Mouse (Mus musculus): Measurements from ENCODE around the gene H3f3b. TPM values are rescaled to one million over a fixed set of nuclear protein-coding genes. Genes with fewer than 3 reads are reported as not detected.

The H3f3b gene
- total RNA-seq, 2 experiments from 2014 or later: 735 to 808 TPM

DNA sequence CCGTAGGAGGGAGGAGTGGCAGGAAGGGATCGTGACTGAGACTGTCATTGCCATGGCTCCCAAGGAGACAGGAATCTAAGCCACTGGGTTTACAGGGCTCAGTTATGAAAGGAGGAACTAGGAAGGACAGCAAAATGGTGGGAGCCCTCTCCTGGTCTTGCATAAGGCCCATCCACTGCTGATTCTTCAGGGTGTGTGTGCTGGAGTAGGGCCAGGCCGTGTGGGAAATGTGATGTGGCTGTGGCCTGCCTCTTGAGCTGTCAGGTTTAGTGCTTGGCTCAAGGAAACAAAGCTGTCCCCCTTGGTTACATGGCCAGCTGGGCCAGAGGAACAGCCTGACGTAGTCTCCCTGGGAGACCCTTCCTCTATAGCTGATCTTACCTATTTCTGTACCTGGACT lies 22.4 kb upstream of the H3f3b start:
- ATAC-seq (ENCODE audit: poor library complexity, severe bottlenecking): no peak

DNA sequence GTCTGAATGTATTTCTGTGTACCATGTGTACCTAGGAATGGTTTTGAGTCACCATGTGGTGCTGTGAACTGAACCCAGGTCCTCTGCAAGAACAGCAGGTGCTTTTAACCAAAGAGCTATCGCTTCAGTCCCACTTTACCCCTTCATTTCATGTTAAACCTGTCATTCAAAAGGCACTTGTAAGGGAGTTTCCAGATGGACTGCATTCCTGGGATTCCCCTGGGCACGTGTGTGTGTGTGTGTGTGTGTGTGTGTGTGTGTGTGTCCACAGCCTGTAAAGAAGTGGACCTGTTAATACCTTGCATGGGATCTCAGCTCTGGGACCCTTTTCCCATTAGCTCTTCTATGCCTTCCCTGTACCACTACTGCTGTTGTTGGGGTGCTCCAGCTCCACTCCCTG lies 21.8 kb upstream of the H3f3b start:
- no peak for ATAC-seq (ENCODE audit: poor library complexity, severe bottlenecking)

DNA sequence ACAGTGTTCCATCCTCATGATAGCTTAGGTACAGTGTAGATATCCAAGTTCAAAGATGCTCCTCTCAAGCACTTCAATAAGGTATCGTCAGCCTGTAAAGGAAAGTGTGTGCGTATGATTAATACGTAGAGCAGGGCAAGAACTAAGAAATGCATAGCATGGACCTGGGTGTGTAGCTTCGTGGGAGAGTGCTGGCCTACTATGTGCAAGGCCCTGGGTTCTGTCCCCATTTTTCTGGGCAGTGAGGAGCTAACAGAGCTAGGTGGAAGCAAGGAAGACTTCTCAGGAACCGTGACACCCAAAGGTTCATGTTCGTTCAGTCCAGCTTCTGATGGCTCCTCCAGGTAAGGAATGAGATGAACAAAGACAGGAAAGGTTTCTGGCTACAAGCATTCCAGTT lies 17.4 kb upstream of the H3f3b start:
- ATAC-seq (ENCODE audit: poor library complexity, severe bottlenecking): no peak

DNA sequence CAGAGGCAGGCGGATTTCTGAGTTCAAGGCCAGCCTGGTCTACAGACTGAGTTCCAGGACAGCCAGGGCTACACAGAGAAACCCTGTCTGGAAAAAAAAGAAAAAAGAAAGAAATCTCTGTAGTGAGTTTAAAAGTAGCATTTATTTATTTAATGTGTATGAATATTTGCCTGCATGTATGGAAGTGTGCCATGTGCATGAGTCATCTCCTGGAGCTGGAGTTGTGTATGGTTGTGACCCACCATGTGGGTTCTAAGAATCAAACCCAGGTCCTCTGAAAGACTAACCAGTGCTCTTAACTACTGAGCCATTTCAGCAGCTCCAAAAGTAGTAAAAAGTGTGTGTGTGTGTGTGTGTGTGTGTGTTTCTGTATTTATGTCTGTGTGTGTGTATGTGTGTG lies 15.5 kb upstream of the H3f3b start:
- no peak for ATAC-seq (ENCODE audit: poor library complexity, severe bottlenecking)

DNA sequence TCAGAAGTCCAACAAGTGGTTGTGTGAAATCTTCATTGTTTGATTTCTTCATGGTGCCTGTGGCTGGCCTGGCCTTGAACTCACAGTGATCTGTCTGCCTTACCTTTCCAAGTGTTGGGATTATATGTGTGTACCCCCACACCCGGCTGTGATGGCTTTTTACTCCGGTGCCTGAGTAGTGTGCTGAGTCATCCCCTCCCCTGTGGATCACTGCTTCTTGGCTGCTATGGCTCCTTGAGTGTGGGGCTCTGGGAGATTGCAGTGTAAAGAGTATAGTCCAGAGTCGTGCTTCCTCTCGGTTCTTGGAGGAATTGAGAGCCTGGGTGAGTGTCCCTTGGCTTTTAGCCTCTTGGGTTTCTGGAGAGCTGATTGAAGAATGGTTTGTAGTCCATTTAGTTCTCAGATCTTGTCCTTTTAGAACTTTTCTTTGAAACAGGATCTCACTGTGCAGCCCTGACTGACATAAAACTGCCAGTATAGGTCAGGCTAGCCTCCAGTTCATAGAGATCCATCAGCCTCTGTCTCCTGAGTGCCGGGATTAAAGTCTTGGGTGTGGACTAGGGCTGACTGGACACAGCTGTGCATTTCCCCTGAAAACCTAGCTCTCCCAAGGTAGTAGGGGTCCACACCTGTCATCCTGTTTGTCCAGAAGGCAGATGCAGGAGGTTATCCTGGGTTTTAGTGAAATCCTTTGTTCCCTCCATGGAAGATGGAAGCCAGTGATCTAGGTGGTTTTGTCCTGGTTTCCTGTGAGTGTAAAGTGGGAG lies 14.8 kb upstream of the H3f3b start:
- no peak for ATAC-seq (ENCODE audit: poor library complexity, severe bottlenecking)

DNA sequence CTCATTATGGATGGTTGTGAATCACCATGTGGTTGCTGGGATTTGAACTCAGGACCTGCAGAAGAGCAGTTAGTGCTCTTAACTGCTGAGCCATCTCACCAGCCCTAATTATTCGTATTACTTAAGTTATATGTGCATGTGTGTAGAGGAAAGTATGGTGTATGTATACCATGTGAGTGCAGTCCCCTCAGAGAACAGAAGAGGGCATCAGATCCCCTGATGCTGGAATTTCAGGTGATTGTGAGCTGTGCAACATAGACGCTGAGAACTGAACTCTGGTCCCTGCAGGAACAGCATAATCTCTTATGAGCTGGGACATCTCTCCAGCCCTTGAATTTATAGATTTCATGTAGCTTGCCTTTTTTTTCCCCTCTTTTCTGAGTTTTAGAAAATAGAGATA lies 14.1 kb upstream of the H3f3b start:
- no peak for ATAC-seq (ENCODE audit: poor library complexity, severe bottlenecking)

DNA sequence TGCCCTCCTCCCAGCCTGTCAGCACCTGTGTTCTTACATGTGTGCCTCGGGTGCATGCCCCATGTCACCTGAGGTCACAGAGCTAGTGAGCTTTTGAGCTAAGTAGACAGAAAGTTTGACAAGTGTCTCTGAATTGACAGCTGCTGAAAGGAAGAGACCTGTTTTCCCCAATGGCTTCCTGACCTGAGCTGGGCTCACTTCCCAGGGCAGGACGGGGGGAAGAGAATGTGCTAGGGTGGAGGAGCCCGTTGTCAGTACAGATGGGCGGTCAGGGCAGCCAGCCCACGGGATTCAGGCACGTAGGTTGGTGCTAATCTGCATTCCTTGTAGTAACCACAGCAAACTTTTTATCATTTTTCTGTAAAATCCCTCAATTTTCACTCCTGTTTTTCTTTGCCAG lies 12.8 kb upstream of the H3f3b start:
- no peak for ATAC-seq (ENCODE audit: poor library complexity, severe bottlenecking)

DNA sequence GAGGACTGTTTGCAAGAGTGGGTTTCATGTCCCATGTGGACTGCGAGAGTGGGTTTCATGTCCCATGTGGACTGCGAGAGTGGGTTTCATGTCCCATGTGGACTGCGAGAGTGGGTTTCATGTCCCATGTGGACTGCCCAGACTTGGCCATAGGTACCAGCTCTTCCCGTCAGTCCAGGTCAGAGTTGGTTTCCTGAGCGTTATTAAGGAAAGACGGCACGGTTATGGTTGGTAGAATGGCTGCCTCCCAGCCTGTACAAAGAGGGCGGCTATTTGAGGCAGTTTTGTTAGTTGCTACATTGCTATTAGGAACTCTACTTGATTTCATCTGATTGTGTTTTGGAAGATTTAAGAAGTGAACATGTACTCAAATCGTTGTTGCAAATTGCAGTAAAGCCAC lies 10.1 kb upstream of the H3f3b start:
- ATAC-seq (ENCODE audit: poor library complexity, severe bottlenecking): no peak

DNA sequence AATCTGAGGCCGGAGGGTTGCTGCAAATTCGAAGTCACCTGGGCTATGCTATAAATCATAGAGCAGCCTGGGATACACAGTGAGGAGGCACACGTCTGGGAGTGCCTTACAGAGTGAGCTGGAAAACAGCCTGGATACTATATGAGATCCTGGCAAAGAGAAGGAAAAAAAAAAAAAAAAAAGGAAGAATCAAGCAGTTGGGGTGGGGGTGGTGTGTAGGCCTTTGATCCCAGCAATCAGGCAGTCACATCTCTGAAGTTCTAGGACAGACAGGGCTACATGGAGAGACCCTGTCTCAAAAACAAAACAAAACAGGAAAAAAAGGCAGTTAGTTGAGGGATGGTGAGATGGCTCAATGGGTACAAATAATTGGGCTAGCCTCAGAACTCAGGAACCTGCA lies 8.9 kb upstream of the H3f3b start:
- ATAC-seq (ENCODE audit: poor library complexity, severe bottlenecking): no peak

DNA sequence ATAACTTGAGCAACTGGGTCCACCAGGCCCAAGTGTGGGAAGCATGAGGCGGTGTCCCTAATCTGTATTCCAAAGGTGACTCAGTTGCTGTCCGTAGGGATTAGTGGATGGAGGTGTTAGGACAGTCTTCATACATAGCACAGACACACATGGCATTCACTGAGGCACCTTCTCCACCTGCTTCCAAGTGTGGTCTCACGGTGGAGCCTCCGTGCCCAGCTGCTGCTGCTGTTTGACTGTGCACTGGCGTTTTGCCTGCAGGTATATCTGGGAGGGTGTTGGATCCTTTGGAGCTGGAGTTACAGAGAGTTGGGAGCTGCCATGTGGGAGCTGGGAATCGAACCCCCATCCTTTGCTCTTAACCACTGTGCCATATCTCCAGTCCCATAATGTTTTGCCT lies 6.8 kb upstream of the H3f3b start:
- no peak for ATAC-seq (ENCODE audit: poor library complexity, severe bottlenecking)

DNA sequence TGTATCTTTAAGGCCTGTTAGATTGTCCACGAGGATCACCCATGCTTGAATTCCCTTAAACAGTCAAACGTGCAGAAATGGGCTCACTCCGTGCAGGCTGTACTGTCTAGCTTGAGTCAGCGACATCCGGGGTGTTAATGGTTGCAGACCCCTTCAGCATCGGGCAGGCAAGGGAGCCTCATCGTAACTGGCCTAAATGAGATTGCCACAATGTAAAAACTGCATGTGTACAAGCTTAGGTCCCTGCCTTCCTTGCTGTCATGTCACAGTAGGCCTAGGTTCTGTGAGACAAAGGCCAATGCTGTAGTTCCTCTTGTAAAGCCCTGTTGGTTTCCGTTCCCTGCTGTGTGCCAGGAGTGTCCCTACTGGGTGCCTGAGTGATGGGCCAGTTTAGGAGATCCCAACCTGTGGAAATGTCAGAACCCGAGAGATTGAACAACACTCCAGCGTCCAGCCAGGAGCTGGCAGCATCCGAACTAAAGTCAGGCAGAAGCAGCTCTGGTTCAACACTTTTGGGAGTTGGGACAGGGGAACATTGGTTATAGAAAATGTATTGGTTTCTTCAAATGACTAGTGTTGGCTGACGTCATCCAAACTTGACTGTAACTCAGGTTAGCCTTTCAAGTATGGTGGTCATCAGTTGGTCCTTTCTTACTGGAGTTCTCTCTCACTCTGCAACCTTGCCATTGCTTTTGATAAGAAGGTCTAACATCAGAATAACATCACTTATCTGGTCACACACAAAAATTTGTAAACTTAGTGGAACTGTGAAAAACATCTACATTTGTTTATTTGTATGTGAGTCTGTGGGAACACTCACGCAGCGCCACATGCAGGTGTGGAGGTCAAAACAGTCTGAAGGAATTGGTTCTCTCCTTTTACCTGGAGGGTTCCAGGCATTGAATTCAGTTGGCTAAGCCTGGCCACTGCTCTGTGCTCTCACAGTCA lies 3.4 kb upstream of the H3f3b start:
- peak; percentile 47 for ATAC-seq (ENCODE audit: poor library complexity, severe bottlenecking)

DNA sequence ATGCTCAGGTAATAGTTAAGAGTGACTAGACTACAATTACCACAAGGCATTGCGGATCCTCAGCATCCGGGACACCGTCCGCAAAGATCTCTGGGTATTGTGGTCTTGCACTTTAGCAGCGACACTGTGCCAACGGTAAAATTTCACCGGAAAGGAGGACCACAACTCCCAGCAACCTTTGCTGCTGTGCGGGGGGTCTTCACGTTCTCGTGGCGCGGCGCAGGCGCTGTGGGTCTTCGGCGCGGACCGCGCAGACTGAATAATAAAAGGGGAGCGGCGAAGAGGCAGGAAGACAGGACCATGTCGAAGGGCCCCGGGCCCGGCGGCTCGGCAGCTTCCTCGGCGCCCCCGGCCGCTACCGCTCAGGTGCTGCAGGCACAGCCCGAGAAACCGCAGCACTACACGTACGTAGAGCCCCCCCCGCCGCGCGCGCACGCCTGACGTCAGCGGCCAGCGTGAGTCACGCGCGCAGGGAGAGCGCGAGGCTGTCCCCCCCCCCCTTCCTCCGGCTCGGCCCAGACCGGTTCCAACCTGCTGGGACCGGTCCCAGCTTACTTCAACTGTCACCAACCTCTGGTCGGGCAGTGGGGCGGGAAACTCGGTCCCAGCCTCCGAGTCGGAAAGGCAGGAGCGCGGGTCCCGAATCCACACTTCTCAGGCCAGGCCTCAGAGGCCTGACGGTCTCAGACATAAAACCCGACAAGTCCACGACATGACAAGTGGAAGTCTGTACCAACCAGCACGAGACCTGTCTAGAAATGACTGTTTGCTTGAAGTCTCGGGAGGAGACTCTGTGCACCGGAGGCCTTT lies 2.5 kb upstream of the H3f3b start, which contains the start of gene Unk:
TSS of gene Unk (plus strand) at position 235 of the 810 bp plus-strand sequence.
- ATAC-seq (ENCODE audit: poor library complexity, severe bottlenecking): peak; percentile 85

DNA sequence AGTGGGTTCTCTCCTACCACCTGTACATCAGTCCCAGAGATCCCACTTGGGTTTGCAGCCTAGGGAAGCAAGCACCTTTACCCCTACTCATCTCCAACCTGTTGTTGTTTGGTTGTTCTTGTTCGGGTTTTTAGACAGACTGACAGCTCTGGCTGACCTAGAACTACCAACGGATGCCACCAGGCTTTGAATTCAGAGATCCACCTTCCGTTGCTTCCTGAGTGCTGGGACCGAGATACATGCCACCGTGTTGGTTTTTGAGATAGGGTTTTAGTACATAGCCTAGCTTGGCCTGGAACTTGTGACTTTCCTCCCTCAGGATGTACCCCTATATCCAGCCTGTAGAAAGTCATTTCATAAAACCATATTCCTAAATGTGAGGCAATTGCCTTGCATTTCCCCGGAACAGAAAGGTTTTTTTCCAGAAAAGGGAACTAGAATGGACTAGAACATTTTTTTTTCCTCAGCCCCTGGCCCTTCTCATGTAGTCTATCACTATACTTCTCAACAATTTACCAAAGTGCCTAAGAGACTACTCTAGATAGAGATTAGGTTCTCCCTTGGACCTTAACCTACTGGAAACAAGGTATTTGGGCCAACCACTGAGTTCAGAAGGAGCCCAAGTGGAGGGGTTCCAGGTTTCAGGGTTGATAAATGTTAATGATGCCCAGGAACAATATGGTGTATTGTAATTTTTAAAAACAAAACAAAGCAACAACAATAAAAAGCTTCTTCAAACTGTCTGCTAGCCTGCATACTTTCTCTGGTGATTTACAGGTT lies 1.5 kb upstream of the H3f3b start:
- ATAC-seq (ENCODE audit: poor library complexity, severe bottlenecking): no peak

DNA sequence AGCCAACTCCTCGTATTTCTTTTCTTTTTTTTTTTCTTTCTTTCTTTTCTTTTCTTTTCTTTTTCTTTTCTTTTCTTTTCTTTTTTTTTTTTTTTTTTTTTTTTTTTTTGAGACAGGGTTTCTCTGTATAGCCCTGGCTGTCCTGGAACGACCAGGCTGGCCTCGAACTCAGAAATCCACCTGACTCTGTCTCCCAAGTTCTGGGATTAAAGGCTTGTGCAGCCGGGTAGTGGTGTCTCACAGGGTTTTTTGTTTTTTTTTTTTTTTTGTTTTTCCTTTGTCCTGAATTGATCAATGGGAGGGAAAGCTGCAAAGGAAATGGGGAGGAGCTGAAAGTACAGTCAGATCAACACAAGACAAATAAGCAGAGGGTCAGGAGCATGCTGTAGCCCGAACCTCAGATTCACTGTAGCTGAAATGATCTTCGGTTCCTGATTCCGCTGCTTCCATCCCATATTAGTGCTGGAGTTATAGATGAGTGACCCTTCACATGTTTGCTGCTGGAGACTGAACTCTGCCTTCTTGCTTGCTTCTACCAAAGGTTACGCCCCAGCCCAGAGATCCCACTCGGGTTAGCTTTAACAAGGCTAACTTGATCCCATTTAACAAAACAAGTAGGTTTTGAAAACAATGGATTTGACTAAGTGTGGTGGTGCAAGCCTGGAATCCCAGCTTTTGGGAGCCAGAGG lies 559 bp upstream of the H3f3b start:
- ATAC-seq (ENCODE audit: poor library complexity, severe bottlenecking): no peak

DNA sequence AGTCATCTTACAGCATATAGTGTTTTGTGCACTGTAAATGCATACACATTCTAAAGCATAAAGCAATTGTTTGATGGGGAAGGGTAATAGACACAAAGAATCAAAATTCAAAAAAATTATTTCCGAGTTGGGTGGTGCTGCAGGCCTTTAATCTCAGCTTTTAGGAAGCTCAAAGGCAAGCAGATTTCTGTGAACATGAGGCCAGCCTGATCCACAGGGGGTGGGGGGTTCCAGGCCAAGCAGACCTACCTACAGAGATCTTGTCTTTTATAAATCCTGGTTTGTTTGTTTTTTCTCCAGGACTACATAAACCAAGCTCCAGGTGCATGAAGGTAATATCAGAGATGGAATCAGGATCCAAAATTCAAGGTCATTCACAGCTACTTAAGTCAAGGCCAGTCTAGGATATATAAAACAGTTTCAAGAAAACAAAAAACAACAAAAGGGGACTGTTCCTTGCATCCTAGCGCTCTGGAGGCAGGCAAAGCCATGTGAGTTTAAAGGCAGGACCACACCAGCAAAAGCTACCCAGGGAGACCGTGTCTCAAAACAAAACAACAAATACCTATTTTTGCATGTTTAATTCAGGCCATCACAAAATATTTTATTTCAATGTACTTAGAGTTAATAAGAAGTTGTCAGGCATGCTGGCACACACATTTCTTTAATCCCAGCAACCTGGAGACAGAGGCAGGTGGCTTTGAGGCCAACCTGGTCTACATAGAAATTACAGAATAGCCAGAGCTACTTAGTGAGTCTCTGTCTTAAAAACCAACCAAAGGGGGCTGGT lies 2.5 kb downstream of the H3f3b start:
- ATAC-seq (ENCODE audit: poor library complexity, severe bottlenecking): no peak

DNA sequence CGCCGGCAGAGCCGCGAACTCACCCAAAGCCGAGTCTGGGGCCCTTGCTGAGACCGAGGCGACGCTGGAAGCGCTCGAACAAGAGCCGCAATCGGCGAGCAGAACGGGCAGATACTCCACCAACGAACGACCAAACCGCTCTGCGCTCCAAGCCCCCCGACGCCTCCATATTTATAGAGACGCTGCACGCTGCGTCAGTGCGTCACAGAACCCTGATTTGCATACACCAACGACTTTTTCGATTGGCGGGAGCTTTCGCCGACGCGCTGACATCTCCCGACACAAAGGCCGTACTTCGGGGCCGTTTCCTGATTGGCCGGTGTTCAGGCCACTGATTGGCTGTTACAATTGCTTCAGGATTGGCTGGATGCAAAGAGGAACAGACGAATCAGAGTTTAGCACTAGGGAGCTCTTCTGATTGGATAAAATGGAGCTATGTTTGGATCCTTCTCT lies 3.4 kb downstream of the H3f3b start:
- ATAC-seq (ENCODE audit: poor library complexity, severe bottlenecking): peak; percentile 77

DNA sequence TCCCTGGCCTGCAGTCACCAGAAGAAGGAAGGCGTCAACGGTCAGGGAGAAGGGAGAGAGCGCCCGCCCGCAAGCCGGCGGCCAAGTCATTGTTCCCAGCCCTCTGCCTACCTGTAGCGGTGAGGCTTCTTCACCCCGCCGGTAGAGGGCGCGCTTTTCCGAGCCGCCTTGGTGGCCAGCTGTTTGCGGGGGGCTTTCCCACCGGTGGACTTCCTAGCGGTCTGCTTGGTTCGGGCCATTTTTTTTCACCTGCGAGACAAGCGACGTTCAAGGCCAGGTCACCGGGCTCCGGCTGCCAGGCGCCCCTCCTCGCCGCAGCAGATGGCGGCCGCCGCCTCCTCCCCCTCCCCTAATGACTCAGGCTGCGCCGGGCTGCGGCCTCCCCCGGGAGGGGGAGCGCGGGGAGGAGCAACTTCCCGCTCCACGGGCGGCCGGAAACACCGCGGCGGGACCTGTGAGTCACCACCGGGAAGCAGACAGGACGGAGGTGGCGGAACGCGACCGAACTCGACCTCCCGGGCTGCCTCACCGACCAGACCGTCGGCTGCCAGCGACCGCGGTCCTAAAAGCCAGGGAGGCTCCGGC lies 3.9 kb downstream of the H3f3b start:
- peak; percentile 71 for ATAC-seq (ENCODE audit: poor library complexity, severe bottlenecking)

DNA sequence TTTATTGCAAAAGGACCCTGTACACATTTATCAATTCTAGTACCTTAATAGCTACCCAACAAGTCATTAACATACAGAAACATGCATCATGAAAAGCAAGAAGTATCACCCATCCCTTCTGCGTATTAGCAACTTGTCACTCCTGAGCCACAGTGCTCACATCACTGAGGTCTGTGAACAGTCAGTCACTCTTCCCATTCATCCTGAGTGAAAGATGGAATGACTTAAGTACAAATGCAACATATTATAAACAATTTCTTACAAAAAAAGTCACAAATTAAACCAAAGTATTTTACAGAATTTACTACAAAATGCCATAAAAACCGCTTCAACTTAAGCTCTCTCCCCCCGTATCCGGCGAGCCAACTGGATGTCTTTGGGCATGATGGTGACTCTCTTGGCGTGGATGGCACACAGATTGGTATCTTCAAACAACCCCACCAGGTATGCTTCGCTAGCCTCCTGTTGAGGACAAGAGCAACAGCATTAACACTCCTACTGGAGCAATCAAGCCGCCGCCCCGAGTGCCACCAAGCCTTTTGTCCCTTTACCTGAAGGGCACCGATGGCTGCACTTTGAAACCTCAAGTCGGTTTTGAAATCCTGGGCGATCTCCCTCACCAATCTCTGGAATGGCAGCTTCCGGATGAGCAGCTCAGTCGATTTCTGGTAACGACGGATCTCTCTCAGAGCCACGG lies 4.5 kb downstream of the H3f3b start:
- ATAC-seq (ENCODE audit: poor library complexity, severe bottlenecking): 0 out of 2 replicates have a peak, but pooled peaks have one; percentile 0

Measured in megakaryocyte, adult 5-6 weeks (primary cell).